Mouse (Mus musculus) mouse trophoblast stem cell (cell line): ENCODE results near the gene Zfp26.

Experiments used
- in situ Hi-C, 2 experiments: fragments of 300-500 bp; cut with MseI, MboI; formaldehyde crosslinking; loops; 2 replicates in 1 of 2; 3 replicates in 1 of 2; pipeline ENCODE4 v1.15.1; 2025

The Zfp26 gene

DNA sequence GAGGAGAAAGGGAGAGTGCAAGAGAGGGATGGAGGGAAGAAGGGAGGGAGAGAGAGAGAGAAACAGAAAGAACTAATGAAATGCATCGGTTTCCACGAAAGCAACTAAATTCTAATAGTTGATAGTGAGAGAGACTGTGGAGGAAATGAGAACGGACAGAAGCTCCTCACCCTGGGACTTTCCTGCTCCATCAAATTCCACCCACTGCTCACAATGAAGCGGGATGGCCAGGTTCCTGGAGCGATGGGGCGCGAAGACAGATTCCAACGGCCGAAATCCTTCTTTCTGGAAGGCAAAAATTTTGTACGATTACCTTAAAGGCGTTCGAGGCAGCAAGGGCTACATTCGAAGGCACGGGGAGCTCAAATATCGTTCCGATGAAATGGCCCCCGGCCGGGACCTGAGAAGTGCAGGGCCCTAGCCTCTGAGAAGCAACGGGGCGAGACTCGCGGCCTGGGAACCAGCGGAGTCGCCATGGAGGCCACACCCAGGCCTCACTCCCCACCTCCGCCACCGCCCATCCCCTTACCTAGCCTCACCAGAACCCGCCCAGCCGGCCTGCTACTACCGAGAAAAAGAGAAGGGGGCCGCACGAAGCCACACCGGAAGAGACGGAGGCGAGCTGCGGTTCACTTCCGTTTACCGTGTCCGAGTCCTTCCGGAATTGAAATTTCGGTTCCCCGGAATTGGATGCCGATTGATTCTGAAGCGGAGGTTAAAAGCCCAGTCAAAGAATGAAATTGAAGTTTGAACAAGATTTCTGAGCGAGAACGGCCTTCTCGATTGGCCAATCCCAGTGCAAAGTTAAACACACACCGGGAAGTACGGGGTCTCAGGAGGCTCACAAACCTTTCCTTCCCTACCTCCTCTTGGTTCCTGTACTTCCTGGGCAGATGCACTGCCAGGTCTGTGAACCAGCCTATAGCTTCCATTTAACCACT is at the start of gene Zfp26:
Gene Zfp26 (minus strand): TSS at position 786 of the 941 bp plus-strand sequence.
- in situ Hi-C loops, result no loop called here

DNA sequence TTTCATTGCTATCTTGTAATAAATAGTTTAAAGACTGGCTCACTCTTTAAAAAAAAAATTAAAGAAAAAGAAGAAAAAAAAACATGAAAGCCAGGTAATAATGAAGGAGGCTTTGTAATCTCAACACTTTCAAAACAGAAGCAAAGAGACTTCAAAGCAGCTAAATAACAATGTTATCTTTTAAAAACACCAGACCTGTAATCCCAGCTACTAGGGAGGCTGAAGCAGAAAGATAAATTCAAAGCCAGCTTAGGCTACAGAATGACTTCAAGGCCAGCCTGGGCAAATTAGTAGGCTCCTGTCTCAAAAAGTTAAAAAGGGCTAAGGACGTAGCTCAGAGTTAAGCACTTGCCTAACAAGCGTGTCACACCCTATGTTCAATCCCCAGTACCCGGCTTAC is 49.7 kb upstream of the Zfp26 start:
- in situ Hi-C loops, result no loop called here

DNA sequence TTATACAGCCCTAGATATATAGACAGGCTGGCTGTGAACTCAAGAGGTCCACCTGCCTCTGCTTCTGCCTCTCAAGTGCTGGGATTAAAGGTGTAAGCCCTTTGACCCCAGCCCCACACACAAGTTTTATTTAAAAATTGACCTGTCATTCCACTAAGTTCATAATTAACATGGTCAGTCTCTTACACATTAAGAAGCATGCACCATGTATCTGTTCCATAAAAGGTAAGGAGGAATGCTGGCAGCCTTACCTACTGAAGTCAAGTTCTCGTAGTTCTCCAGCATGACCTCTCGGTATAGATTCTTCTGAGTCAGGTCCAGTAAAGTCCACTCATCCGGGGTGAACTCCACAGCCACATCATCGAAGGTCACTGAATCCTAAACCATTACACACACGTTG is 44.8 kb upstream of the Zfp26 start:
- in situ Hi-C loops, result no loop called here

DNA sequence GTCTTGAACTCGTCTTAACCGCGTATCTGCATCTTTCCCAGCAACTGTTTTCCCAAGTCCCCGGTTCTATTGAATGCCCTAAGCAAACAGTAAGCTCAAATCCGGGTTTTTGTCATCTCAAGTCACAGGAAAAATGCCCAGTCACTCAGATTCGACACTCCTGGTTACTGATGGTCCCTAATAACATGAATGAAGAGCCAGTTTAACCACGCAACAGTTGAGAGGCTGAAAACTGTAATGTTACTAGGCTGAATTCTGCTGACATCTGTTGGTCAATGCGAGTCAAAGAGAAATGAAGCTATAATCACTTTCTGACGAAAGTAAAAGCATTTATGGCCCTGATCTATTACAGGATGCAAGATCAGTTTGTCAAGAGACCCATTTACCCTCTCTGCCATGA is 33.3 kb upstream of the Zfp26 start:
- in situ Hi-C loops, result no loop called here

DNA sequence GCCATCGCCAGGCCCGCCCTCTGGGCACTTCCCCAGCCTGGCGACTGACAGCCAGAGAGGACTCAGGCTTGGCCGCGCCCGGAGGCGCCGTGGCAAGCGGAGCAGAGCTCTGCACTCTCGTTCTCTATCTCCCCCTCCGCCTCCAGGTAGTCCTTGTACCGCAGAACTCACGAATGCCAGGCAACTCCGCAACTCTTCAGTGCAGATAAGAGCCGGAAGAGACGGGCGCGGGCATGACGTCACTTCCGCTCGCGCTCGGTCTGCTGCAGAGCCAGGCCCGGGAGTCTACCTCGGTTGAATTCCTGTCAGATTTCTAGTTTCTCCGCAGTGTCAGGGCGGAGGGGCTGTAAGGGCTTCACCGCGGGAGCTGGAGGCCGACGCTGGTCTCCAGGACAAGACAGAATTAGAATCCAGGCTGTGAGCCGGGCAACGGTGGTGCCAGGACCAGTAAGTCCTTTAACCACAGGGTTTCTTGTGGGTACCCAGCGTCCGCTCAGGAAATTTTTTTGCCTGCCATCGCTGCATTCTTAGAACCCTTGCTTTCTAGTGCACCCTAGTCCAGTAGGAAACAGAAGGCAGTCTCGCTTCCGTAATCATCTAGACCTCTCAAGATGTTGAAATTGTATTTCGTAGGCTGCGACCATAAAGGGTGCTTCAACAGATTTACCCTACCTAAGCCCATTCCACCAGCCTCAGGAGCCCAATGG is 32.7 kb upstream of the Zfp26 start, which contains the start of gene Zfp426:
Gene Zfp426 (minus strand): TSS at position 220 of the 707 bp plus-strand sequence.
- in situ Hi-C loops, result no loop called here

DNA sequence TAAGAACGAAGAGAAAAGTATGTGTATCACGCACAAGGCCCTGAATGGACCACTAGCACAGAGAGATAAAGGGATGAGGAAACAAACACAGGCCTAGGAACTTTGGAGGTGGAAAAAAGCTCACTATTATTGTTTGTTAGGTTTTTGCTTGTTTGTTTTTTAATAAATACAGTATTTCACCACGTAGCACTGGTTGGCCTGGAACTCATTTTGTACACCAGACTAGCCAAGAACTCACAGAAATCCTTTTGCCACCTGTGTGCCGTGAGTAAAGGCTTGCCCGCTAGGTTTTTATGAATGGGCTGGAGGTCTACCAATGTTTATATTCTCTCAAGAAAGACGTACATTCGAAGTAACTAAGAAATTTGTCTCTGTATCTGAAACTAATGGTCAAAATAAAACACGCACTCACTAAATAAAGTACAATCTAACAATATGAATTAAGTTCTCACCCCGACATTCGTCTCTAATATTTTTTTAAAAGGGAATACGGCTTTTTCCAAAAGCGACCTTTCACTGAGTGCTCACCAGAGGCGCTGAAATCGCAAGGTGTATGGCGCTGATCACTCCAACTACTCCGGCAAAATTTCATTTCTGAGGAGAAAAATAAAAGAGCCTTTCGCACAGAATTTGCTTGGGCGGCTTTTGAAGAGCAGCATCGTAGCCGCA is 32.0 kb upstream of the Zfp26 start:
- in situ Hi-C loops, result no loop called here

DNA sequence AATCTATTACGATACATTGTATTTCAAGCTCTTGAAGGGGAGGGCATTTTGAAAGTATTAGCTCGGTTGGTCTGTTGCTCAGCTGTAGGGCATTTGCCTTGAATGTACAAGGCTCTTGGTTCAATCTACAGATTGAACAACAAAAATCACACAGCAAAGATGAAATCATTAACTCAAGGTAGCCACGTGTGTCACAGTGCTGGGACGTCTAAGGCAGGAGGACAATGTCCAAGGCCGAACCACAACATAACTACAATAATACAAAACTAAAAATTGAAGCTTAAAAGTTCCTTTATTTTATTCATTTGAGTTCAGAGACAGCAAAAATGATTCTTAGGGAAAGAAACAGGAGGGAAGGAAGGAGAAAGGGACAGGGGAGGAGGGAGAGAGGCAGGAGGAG is 29.6 kb upstream of the Zfp26 start:
- in situ Hi-C loops, result no loop called here

DNA sequence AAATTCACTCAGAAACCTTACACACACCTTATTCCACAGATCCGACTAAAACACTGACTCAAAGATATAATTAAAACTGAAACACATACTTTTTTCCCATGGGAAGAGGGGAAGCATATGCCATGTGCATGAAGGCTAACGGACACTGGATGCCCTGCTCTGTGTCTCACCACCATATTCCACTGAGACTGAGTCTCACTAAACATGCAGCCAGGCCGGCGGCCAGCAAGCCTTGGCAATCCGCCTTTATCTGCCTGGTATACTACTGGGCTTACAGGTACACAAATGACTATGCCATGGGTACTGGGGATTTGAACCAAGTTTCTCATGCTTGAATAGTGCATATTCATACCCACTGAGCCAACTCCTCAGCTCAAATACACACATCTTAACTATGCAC is 19.4 kb upstream of the Zfp26 start:
- in situ Hi-C loops, result no loop called here

DNA sequence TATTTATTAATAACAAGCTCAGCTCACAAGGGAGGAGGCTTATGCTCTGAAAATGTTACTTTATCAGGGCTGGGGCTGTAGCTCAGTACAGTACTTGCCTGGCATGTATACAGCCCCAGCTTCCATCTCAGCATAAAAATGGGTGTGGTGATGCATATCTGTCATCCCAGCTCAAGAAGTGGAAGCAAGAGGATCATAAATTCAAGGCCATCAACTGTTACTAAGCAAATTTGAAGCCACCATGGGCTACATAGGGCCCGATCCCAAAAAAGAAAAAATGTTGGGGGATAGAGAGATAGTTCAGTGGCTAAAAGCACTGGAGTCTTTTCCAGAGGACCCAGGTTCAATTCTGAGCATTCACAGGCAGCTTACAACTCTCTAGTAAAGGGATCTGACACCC is 16.7 kb upstream of the Zfp26 start:
- in situ Hi-C loops, result no loop called here

DNA sequence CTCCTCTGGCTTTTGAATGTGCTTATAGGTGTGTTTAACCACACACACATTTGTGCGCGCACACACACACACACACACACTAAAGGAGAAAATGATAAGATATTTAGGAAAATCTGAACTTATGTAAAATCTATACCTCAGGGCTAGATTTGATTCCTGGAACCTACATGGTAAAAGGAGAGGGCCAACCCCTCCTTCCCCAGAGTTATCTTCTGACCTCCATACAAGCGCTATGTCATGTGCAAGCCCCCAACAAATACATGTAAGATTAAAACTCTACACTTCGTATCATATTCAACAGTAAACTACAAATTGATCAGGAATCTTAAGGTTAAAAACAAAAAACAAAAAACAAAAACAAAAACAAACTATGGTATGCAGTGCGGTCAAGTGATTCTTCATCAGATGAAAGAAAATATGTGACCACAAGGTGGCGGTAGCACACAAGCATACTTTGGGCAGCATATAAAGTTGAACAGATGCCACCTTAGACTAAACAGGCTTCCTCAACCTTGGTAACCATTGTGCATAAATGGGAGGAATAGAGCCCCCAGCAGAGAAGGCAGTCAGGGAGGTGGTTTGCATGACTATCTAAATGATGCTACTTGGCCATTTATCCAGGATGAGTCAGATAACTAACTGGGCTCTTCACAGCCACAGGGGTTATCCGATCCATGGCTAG is 6.9 kb upstream of the Zfp26 start:
- in situ Hi-C loops, result loop anchor here in 1 of 2 experiments (5.0 kb wide), 1 partner anchor 80 kb away; no protein-coding TSS in a partner anchor

DNA sequence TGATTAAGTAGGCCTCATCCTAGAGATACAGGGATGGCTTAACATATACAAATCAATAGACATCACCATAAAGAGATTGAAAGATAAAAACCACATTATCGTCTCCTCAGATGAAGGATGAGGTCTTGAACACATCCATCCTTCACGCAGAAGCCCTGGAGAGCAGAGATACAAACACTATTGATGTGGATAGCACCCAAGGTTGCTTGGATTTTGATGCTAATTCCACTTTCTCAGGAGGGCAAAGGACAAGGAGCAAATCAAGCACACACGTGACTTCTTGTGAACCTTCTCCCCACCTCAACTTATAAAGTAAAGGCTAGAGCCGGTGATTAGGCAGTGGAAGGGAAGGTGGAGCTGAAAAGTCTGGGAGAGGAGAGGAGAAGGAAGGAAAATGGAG is 6.3 kb downstream of the Zfp26 start:
- in situ Hi-C loops, result no loop called here

DNA sequence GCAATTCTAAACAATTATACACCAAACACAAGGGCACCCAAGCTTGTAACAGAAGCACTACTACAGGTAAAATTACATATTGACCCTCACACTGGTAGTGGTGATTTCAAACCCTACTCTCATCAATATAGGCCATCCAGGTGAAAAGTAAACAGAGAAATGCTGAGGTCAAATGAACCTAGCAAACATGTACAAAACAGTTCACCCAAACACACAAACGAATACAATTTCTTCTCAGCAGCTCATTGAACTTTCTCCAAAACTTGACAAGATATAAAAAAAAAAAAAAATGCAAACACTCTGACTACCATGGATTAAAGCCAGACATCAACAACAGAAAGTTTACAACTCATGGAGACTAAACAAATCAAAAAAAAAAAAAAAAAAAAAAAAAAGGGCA is 8.5 kb downstream of the Zfp26 start:
- in situ Hi-C loops, result no loop called here

DNA sequence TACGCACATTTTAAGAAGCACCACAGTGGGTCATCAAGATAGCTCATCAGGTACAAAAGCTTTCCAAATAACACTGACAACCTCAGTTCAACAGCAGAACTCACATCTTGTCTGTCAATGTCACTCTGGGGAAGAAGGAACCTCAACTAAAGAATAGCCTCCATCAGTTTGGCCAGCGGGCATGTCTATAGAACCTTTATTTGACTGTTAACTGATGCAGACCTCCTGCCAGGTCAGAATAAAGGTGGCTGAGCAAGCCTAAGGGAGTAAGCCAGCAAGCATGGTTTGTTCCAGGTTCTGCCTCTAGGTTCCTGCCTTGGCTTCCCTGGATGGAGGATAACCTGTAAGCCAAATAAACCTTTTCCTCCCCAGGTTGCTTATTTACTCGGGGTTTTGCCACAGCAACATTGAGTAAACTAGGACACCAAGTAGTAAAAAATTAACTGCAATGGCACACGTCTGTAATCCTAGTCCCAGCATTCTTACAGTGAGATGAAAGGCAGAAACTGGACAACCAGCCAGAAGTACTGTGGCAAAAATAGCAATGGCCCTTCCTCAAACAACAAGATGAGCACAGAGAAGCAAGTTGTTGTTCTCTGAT is 16.7 kb downstream of the Zfp26 start:
- in situ Hi-C loops, result no loop called here

DNA sequence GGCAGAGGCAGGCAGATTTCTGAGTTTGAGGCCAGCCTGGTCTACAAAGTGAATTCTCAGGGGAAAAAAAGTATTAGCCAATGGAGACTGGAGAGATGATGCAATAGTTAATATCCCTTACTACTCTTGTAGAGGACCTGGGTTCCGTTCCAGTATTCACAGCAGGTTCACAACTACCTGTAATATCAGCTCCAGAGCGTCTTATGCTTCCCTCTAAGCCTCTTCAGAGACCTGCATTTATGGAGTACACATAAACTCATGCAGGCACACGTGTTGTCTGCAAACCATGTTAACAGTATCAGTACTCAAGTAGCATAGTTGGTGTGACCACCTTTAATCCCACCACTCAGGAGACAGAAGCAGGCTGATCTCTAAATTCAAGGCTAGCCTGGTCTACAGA is 30.0 kb downstream of the Zfp26 start:
- in situ Hi-C loops, result no loop called here

DNA sequence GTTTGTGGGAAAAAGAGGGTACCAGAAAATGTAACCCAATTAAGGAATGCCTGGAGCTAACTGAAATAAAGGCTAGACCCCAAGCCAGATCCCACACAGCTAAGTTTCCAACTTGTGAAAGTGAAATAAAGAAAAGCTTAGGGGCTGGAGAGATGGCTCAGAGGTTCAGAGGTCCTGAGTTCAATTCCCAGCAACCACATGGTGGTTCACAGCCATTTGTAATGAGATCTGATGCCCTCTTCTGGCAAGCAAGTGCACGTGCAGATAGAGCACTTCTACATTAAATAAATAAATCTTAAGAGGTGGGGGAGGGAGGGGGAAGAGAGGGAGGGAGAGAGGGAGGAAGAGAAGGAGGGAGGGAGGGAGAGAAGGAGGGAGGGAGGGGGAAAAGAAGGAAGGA is 48.5 kb downstream of the Zfp26 start:
- in situ Hi-C loops, result no loop called here

DNA sequence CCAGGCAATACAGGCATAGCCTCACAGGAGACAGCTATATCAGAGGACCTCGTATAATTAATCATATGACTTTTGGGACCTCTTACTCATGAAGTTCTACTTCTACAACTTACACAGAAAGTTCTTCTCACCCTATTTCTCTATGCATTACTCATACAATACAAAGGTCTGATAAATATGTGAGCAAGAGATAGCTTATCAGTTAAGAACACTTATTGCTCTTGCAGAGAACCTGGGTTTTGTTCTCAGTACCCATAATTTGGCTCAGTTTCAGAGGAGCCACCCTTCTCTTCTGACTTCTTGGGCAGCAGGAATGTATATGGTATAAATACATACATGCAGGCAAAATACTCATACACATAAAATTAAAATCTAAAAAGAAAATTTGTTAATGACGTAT is 50.6 kb downstream of the Zfp26 start:
- in situ Hi-C loops, result no loop called here

DNA sequence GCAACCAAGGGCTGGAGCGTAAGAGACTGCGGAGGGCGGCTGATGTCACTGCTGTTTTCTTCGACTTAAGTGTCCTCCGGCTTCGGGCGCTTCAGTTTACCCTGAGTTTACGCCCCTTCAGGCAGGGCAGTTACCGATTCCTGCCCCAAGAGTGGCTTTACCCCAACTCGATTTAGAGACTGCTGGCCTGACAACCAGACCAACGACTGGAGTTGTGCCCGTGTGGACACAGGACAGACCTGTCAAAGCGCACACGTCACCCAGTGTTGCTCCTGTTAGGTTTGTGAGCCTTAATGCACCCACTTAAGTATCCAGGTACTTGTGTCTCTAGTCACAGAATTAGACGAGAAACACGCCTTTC is 74.6 kb downstream of the Zfp26 start:
- in situ Hi-C loops, result no loop called here

DNA sequence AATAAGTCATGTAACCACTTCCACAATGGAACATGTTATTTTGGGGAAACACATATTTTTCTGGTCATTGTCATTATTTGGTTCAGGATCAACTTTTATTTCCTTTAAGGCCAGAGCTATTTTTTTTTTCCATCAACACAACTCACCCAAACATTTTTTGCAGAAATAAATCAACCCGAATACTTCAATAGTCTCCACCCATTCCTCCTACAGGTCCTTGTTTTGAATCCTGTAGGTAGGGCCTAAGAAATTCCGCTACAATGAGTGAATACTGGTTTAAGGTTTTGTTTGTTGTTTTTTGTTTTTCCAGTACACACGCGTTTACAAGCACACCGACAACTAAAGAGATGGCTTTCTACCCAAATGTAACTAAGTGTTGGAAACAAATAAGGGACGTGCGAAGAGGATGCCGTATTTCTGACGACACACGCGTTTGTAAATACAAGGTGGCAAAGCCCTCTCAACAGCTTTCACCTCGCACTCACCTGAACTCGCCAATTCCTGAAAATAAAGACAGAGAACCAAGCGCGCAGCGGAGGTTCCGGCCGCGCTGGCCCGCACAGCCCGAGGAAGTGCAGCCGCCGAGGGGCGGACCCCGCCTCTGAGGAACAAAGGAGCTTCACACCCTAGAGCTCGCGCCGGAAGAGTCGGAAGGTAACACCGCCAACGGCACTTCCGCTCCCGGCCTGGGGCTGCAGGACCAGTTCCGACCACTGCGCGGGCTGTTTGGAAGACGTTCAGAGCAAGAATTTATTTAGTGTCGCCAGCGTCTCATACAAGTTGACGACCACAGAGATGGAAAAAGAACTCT is 75.2 kb downstream of the Zfp26 start, which contains the start of gene Zfp560:
Gene Zfp560 (minus strand): TSS at position 646 of the 811 bp plus-strand sequence.
- in situ Hi-C loops, result no loop called here

DNA sequence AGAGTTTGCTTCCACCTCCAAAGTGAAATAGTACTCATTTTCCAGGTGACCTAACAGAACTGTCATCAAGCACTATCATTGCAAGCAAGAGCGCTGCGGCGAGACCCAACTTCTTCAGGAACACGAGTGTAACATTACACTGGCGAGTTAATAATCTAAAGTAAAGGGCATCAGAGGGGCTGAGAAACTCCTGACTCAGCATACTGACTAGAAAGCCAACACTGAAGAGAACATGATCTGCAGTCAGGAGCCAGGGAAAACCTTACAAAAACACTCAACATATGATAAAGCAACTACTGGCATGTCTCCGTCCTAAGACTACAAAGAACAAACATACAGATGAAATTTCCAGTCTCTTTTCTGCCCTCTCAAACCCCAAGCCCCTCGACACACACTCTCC is 76.3 kb downstream of the Zfp26 start:
- in situ Hi-C loops, result no loop called here
